Mouse (Mus musculus) olfactory bulb, adult 2 months (tissue): Measurements from ENCODE around the gene Tm4sf1. TPM values are rescaled to one million over a fixed set of nuclear protein-coding genes. Genes with fewer than 3 reads are reported as not detected.

Source experiments
- H3K27ac ChIP-seq: fragments of 200-500 bp; 2 replicates; pipeline ENCODE4 v1.5.1; 2012; ENCODE audit warnings: low read depth, low read length; ENCODE audit not compliant: insufficient read depth
- H3K4me1 ChIP-seq: fragments of 200-500 bp; 2 replicates; pipeline ENCODE4 v1.6.1; 2012; ENCODE audit warnings: low read length; ENCODE audit not compliant: control insufficient read depth, insufficient read depth
- H3K4me3 ChIP-seq: fragments of 200-500 bp; 2 replicates; pipeline ENCODE4 v1.5.1; 2012; ENCODE audit warnings: mild to moderate bottlenecking, low read depth, low read length, moderate library complexity; ENCODE audit not compliant: insufficient read depth
- CTCF ChIP-seq: fragments of 200-500 bp; IDR thresholded peaks from 2 replicates; pipeline ENCODE4 v1.5.1; 2012; ENCODE audit warnings: low read depth, mild to moderate bottlenecking, low read length, moderate library complexity; ENCODE audit not compliant: insufficient read depth
- POLR2A ChIP-seq: fragments of 200-500 bp; IDR thresholded peaks from 2 replicates; pipeline ENCODE4 v1.6.1; 2012; ENCODE audit warnings: mild to moderate bottlenecking, low read depth, low read length, moderate library complexity; ENCODE audit not compliant: insufficient read depth
- WGBS: fragments of 180-500 bp; shearing (Covaris S2); methylation state at CpG from one replicate; pipeline ENCODE4 v1.1.7; 2018; 5-methylcytosine and 5-hydroxymethylcytosine counted together
- polyA plus RNA-seq: library from polyadenylated mRNA; stranded (reverse); fragments of >200 nt; gene quantifications from 2 replicates; pipeline ENCODE4 v1.2.4, GENCODE M21; 2012; ENCODE audit warnings: low replicate concordance; ENCODE audit not compliant: missing spikeins, insufficient read depth, insufficient read length

The Tm4sf1 gene
- polyA plus RNA-seq, 1 experiment = not detected

- H3K4me1 ChIP-seq = no peaks in the 10 kb centered on the region
- TF ChIP-seq POLR2A (no peak), CTCF (no peak)
- WGBS = 75% methylated on average over 2 of the region's 2 CpGs
- no peak overlapping the region for H3K27ac ChIP-seq
- no peak overlapping the region for H3K4me3 ChIP-seq
These were observed 48.7 kb downstream of the Tm4sf1 start for GRCm38 (mm10) chr3:57253041-57253440.

GRCm38 (mm10) chr3:57252551-57252950 lies 49.2 kb downstream of the Tm4sf1 start:
- H3K4me1 ChIP-seq = no peaks in the 10 kb centered on the region
- TF ChIP-seq POLR2A (no peak), CTCF (no peak)
- no peak overlapping the region for H3K27ac ChIP-seq
- H3K4me3 ChIP-seq = no peak overlapping the region

GRCm38 (mm10) chr3:57245242-57245641 lies 56.5 kb downstream of the Tm4sf1 start:
- WGBS = 71% methylated on average over 2 of the region's 2 CpGs
- Histone ChIP-seq H3K27ac (no peak overlapping the region), H3K4me1 (no peaks in the 10 kb centered on the region), H3K4me3 (no peak overlapping the region)
- TF ChIP-seq POLR2A = no peak
- no peak for TF ChIP-seq CTCF

Other genes with a start within 250 kb of the Tm4sf1 start
- gene Tm4sf4, start 123.3 kb upstream of the Tm4sf1 start, polyA plus RNA-seq = not detected in 2 replicates